Mouse (Mus musculus): ENCODE measurements around the gene Galnt12. TPM values are rescaled to one million over a fixed set of nuclear protein-coding genes. Genes with fewer than 3 reads are reported as not detected.

The Galnt12 gene
- 9.3 and 15.9 TPM in 2 replicates for polyA plus RNA-seq (2012; ENCODE audit: low replicate concordance)

DNA sequence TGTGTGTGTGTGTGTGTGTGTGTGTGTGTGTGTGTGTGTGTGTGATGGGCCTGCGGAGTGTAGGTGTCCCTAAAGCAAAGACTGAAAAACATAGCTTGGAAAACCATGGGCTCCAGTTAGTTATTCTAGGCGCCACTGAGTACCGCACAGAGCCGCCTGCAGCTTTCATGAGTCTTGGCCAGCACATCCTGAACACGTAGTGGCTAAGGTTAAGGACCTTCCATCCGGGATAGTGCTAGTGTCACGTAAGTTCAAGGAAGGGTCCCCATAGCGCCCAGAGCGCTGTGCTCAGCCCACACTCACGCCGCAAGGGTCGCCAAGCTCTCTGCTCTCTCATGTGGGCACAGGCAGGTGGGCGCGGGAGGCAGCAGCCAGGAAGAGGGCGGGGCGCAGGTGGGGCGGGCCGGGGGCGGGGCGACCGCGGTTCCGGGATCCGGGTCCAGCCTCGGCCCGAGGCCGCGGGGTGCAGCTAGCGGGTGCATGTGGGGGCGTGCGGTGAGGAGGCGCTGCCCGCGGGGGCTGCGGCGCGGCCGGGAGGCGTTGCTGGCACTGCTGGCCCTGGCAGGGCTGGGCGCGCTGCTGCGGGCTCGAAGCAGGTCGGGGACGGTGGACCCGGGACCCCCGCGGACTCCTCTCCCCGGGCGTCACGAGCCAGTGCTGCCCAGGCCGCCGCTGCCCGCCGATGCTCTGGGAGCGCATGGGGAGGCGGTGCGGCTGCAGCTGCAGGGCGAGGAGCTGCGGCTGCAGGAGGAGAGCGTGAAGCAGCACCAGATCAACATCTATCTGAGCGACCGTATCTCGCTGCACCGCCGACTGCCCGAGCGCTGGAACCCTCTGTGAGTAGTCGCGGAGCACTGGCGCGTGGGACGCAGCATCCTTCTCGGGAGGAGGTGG is at the start of gene Galnt12:
Gene Galnt12 (plus strand): TSS at position 417 of the 894 bp plus-strand sequence.

GRCm38 (mm10) chr4:47056791-47057509 is 34.8 kb upstream of the Galnt12 start, which contains the start of gene Anks6:
TSS of gene Anks6 (minus strand) at chr4:47057427.

Other genes with a start within 250 kb of the Galnt12 start
- 0.08 and 0.16 TPM in 2 replicates for gene Gabbr2, start 100.0 kb upstream of the Galnt12 start, polyA plus RNA-seq (2012; ENCODE audit: low replicate concordance)
- gene Anks6, start 34.5 kb upstream of the Galnt12 start, polyA plus RNA-seq (2012; ENCODE audit: low replicate concordance) = 1.3 and 4.1 TPM in 2 replicates
- 0.24 and 0.68 TPM in 2 replicates for gene Col15a1, start 116.3 kb downstream of the Galnt12 start, polyA plus RNA-seq (2012; ENCODE audit: low replicate concordance)

Measured in hematopoietic multipotent progenitor cell, adult 10-12 weeks (in vitro differentiated cells).